Mouse (Mus musculus): ENCODE measurements around the gene Gm28042.

Gene Gm28042

Small RNA genes lying within 50 kb of the gene (microRNA-seq; reads per million reads assigned to microRNA genes)
- 0.23 to 0.25 reads per million in 2 experiments for gene Mir7665

Measured in adrenal gland (tissue).